Comparison of ENCODE assay signal across 7 mouse cellular contexts in the genomic region with DNA sequence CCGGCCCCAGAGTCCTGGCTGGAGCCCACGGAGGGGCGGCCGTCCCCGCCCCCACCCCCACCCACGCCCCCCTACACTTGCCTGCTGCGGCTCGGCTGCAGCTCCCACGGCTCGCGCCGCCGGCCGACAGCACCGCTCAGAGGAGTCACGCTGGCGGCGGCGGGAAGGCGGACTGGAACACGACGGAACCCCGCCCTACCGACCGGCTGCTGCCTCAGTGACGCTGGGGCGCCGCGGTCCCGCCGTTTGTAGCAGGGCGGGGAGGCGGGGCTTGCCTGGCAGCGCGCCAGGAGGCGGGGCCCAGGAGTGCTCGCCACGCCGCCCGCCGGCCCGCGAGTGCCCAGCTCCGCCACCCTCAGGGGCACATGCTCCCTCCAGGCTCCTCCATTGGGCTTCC. TPM values are rescaled to one million over a fixed set of nuclear protein-coding genes. Genes with fewer than 3 reads are reported as not detected.
DNase-seq lines count a peak whose midpoint lies in the region; ATAC-seq and TF ChIP-seq lines count a peak whose summit lies in the region.

No protein-coding gene starts in this region.

- peak overlapping the region; percentile 39 for H3K4me3 ChIP-seq in cortical plate, adult 2 months (ENCODE audit: insufficient read depth, low read length)
- peak overlapping the region; percentile 61 for H3K4me3 ChIP-seq in liver, embryonic 11.5 days (ENCODE audit: low read depth, low read length)

- no peaks in the 10 kb centered on the region for H3K9me3 ChIP-seq in liver, embryonic 11.5 days (ENCODE audit: control insufficient read depth, low read length)

- peak; percentile 46; the same call in 1 of the 2 replicates for TF ChIP-seq POLR2A in cortical plate, adult 2 months (IDR thresholded peaks at IDR 0.05; ENCODE audit: extremely low read depth, insufficient read depth, low read length)

- H3K27me3 ChIP-seq in liver, embryonic 11.5 days (replicated peaks; ENCODE audit: control insufficient read depth, insufficient read depth, low read length): peaks cover 60% of the 10 kb centered on the region

- peak; percentile 43 to 50 for DNase-seq in adrenal gland, postnatal 4 days (ENCODE audit: low spot score in 2 of 2)
- DNase-seq in gastrocnemius, postnatal 4 days (ENCODE audit: low spot score in 2 of 2): peak; percentile 40 to 47
- DNase-seq in kidney, postnatal 14 days: peak; percentile 38
- peak; percentile 59 for DNase-seq in liver, embryonic 11.5 days (ENCODE audit: low spot score)
- DNase-seq in neural tube, embryonic 10.5 days (ENCODE audit: extremely low spot score, low spot score): peak; percentile 80
- DNase-seq in urinary bladder, adult 2 months (ENCODE audit: low spot score): peak; percentile 42

- ATAC-seq in liver, embryonic 11.5 days (replicated peaks; ENCODE audit: low FRiP score): peak; percentile 72

- H3K36me3 ChIP-seq in liver, embryonic 11.5 days (ENCODE audit: control insufficient read depth, insufficient read depth, low read length): no peaks in the 10 kb centered on the region

- TF ChIP-seq CTCF in cortical plate, adult 2 months (IDR thresholded peaks at IDR 0.05; ENCODE audit: extremely low read depth, insufficient read depth, low read length): no peak

- H3K27ac ChIP-seq in cortical plate, adult 2 months (ENCODE audit: insufficient read depth, low read length): no peak overlapping the region
- H3K27ac ChIP-seq in liver, embryonic 11.5 days (ENCODE audit: low read depth, low read length): no peak overlapping the region

- WGBS in liver, embryonic 11.5 days: under 1% methylated on average over 37 of the region's 44 CpGs

- peak overlapping the region; percentile 98 for H3K4me2 ChIP-seq in liver, embryonic 11.5 days

- 0 out of 2 replicates have a peak overlapping the region, but pooled peaks have one; percentile 30 for H3K9ac ChIP-seq in liver, embryonic 11.5 days (ENCODE audit: low read depth, low read length)

- no peaks in the 10 kb centered on the region for H3K4me1 ChIP-seq in cortical plate, adult 2 months (ENCODE audit: control insufficient read depth, insufficient read depth, low read length)
- H3K4me1 ChIP-seq in liver, embryonic 11.5 days (replicated peaks; ENCODE audit: control insufficient read depth, insufficient read depth, low read length): peaks cover 8% of the 10 kb centered on the region

RNA-seq across cellular contexts. Expression of gene Elavl2, which starts 28.8 kb away (rescaled TPM):
- total RNA-seq in adrenal gland, postnatal 4 days (2021): 10 to 100 TPM; 10.2 to 20.5 TPM
- polyA plus RNA-seq in cortical plate, adult 2 months (2012; rRNA removed): 38.6 and 41.1 TPM in 2 replicates
- 1 to 10 TPM; 2.1 to 2.6 TPM for total RNA-seq in gastrocnemius, postnatal 4 days (2021)
- 2.1 and 2.4 TPM in 2 replicates for polyA plus RNA-seq in liver, embryonic 11.5 days (2014; fragmentation: Nextera tagmentation; extraction: Ambion mirVana)
- 0.58 and 1.1 TPM in 2 replicates for polyA plus RNA-seq in urinary bladder, adult 2 months (2012; rRNA removed)

Comparison
In these comparisons a context has a peak if more than half of its experiments do, and no peak if none do; other contexts are left out.
1. RNA of gene Elavl2, which starts 28.8 kb away (polyA plus RNA-seq): 38.6 to 41.1 TPM in cortical plate, adult 2 months; 2.1 to 2.4 TPM in liver, embryonic 11.5 days and 0.58 to 1.1 TPM in urinary bladder, adult 2 months; every median in the first group is over 10 times any median in the second.
2. Peak in every context shown above with its lines, with median percentiles within 50 percentile points of each other: DNase-seq.